Mouse (Mus musculus): ENCODE data around the gene Zc3h18. TPM values are rescaled to one million over a fixed set of nuclear protein-coding genes. Genes with fewer than 3 reads are reported as not detected.
A peak's percentile ranks its signal among the peaks of the same experiment; 100 is the strongest.

Zc3h18 gene
- polyA plus RNA-seq, 1 experiment from 2014 or later, result 37.0 TPM

GRCm38 (mm10) chr8:122423217-122423616 lies 46.8 kb downstream of the Zc3h18 start:
- Histone ChIP-seq H3K4me2 (ENCODE audit: low read length) (no peak overlapping the region), H3K27ac (ENCODE audit: low read depth) (no peak overlapping the region), H3K36me3 (ENCODE audit: control insufficient read depth, insufficient read depth, low read length) (peaks cover 13% of the 10 kb centered on the region), H3K9me3 (ENCODE audit: control insufficient read depth, low read length) (no peaks in the 10 kb centered on the region), H3K27me3 (replicated peaks; ENCODE audit: control insufficient read depth, insufficient read depth, low read length) (no peaks in the 10 kb centered on the region), H3K4me3 (ENCODE audit: low read depth, low read length) (no peak overlapping the region), H3K4me1 (replicated peaks; ENCODE audit: control insufficient read depth, insufficient read depth, low read length) (no peaks in the 10 kb centered on the region), H3K9ac (ENCODE audit: low read length) (no peak overlapping the region)
- DNase-seq (ENCODE audit: low spot score), result no peak
- no peak for ATAC-seq (replicated peaks; ENCODE audit: low FRiP score, low TSS enrichment, low read depth)
- WGBS, result 87% methylated on average over 24 of the region's 24 CpGs

GRCm38 (mm10) chr8:122423659-122424058 lies 47.2 kb downstream of the Zc3h18 start:
- Histone ChIP-seq H3K9ac (ENCODE audit: low read length) (no peak overlapping the region), H3K9me3 (ENCODE audit: control insufficient read depth, low read length) (no peaks in the 10 kb centered on the region), H3K4me1 (replicated peaks; ENCODE audit: control insufficient read depth, insufficient read depth, low read length) (no peaks in the 10 kb centered on the region), H3K4me3 (ENCODE audit: low read depth, low read length) (no peak overlapping the region), H3K27ac (ENCODE audit: low read depth) (no peak overlapping the region), H3K27me3 (replicated peaks; ENCODE audit: control insufficient read depth, insufficient read depth, low read length) (no peaks in the 10 kb centered on the region), H3K36me3 (ENCODE audit: control insufficient read depth, insufficient read depth, low read length) (peaks cover 10% of the 10 kb centered on the region), H3K4me2 (ENCODE audit: low read length) (no peak overlapping the region)
- WGBS, result 39% methylated on average over 5 of the region's 5 CpGs
- ATAC-seq (replicated peaks; ENCODE audit: low FRiP score, low TSS enrichment, low read depth) (no peak), DNase-seq (ENCODE audit: low spot score) (no peak)

GRCm38 (mm10) chr8:122426145-122426544 lies 49.7 kb downstream of the Zc3h18 start:
- 70% methylated on average over 9 of the region's 9 CpGs for WGBS
- no peaks in the 10 kb centered on the region for H3K27me3 ChIP-seq (replicated peaks; ENCODE audit: control insufficient read depth, insufficient read depth, low read length)
- H3K27ac ChIP-seq (ENCODE audit: low read depth), result no peak overlapping the region

GRCm38 (mm10) chr8:122427607-122428006 lies 51.2 kb downstream of the Zc3h18 start:
- no peaks in the 10 kb centered on the region for H3K9me3 ChIP-seq (ENCODE audit: control insufficient read depth, low read length)
- H3K36me3 ChIP-seq (ENCODE audit: control insufficient read depth, insufficient read depth, low read length), result peaks cover 10% of the 10 kb centered on the region
- peaks cover 15% of the 10 kb centered on the region for H3K4me1 ChIP-seq (replicated peaks; ENCODE audit: control insufficient read depth, insufficient read depth, low read length)
- H3K9ac ChIP-seq (ENCODE audit: low read length), result no peak overlapping the region
- no peak overlapping the region for H3K4me3 ChIP-seq (ENCODE audit: low read depth, low read length)
- no peak overlapping the region for H3K4me2 ChIP-seq (ENCODE audit: low read length)
- H3K27me3 ChIP-seq (replicated peaks; ENCODE audit: control insufficient read depth, insufficient read depth, low read length), result no peaks in the 10 kb centered on the region
- H3K27ac ChIP-seq (ENCODE audit: low read depth), result no peak overlapping the region
- no peak for DNase-seq (ENCODE audit: low spot score)
- WGBS, result 89% methylated on average over 7 of the region's 7 CpGs
- no peak for ATAC-seq (replicated peaks; ENCODE audit: low FRiP score, low TSS enrichment, low read depth)

More at GRCm38 (mm10) chr8:122426145-122426544, 49.7 kb downstream of the Zc3h18 start:
- no peak for DNase-seq (ENCODE audit: low spot score)
- Histone ChIP-seq H3K9me3 (ENCODE audit: control insufficient read depth, low read length) (no peaks in the 10 kb centered on the region), H3K36me3 (ENCODE audit: control insufficient read depth, insufficient read depth, low read length) (peaks cover 10% of the 10 kb centered on the region), H3K4me1 (replicated peaks; ENCODE audit: control insufficient read depth, insufficient read depth, low read length) (peaks cover 5% of the 10 kb centered on the region), H3K4me3 (ENCODE audit: low read depth, low read length) (no peak overlapping the region), H3K4me2 (ENCODE audit: low read length) (no peak overlapping the region), H3K9ac (ENCODE audit: low read length) (no peak overlapping the region)
- no peak for ATAC-seq (replicated peaks; ENCODE audit: low FRiP score, low TSS enrichment, low read depth)

- no peak overlapping the region for H3K4me3 ChIP-seq (ENCODE audit: low read depth, low read length)
- no peaks in the 10 kb centered on the region for H3K9me3 ChIP-seq (ENCODE audit: control insufficient read depth, low read length)
- no peak overlapping the region for H3K27ac ChIP-seq (ENCODE audit: low read depth)
- H3K36me3 ChIP-seq (ENCODE audit: control insufficient read depth, insufficient read depth, low read length), result peaks cover 10% of the 10 kb centered on the region
- no peak overlapping the region for H3K9ac ChIP-seq (ENCODE audit: low read length)
- no peak overlapping the region for H3K4me2 ChIP-seq (ENCODE audit: low read length)
- no peaks in the 10 kb centered on the region for H3K27me3 ChIP-seq (replicated peaks; ENCODE audit: control insufficient read depth, insufficient read depth, low read length)
- no peak for ATAC-seq (replicated peaks; ENCODE audit: low FRiP score, low TSS enrichment, low read depth)
- DNase-seq (ENCODE audit: low spot score), result no peak
- WGBS, result 87% methylated on average over 9 of the region's 9 CpGs
- H3K4me1 ChIP-seq (replicated peaks; ENCODE audit: control insufficient read depth, insufficient read depth, low read length), result peaks cover 18% of the 10 kb centered on the region
Observed at GRCm38 (mm10) chr8:122428163-122428562, 51.8 kb downstream of the Zc3h18 start.

- Histone ChIP-seq H3K4me1 (replicated peaks; ENCODE audit: control insufficient read depth, insufficient read depth, low read length) (peaks cover 18% of the 10 kb centered on the region), H3K27ac (ENCODE audit: low read depth) (no peak overlapping the region), H3K9me3 (ENCODE audit: control insufficient read depth, low read length) (no peaks in the 10 kb centered on the region), H3K27me3 (replicated peaks; ENCODE audit: control insufficient read depth, insufficient read depth, low read length) (no peaks in the 10 kb centered on the region), H3K36me3 (ENCODE audit: control insufficient read depth, insufficient read depth, low read length) (peaks cover 20% of the 10 kb centered on the region), H3K4me2 (ENCODE audit: low read length) (no peak overlapping the region), H3K4me3 (ENCODE audit: low read depth, low read length) (no peak overlapping the region), H3K9ac (ENCODE audit: low read length) (no peak overlapping the region)
- DNase-seq (ENCODE audit: low spot score) (no peak), ATAC-seq (replicated peaks; ENCODE audit: low FRiP score, low TSS enrichment, low read depth) (no peak)
- 86% methylated on average over 10 of the region's 10 CpGs for WGBS
Observed at GRCm38 (mm10) chr8:122430058-122430636, 53.7 kb downstream of the Zc3h18 start.

- Histone ChIP-seq H3K27ac (ENCODE audit: low read depth) (no peak overlapping the region), H3K4me2 (ENCODE audit: low read length) (no peak overlapping the region)
- no peak for DNase-seq (ENCODE audit: low spot score)
Observed at GRCm38 (mm10) chr8:122430646-122431045, 54.2 kb downstream of the Zc3h18 start.

GRCm38 (mm10) chr8:122431694-122432442 lies 55.5 kb downstream of the Zc3h18 start:
- WGBS, result 31% methylated on average over 18 of the region's 18 CpGs
- Histone ChIP-seq H3K36me3 (ENCODE audit: control insufficient read depth, insufficient read depth, low read length) (peaks cover 26% of the 10 kb centered on the region), H3K4me2 (ENCODE audit: low read length) (peak overlapping the region; percentile 75), H3K27ac (ENCODE audit: low read depth) (peak overlapping the region; percentile 76), H3K4me3 (ENCODE audit: low read depth, low read length) (peak overlapping the region; percentile 37), H3K9me3 (ENCODE audit: control insufficient read depth, low read length) (no peaks in the 10 kb centered on the region), H3K9ac (ENCODE audit: low read length) (peak overlapping the region; percentile 49), H3K27me3 (replicated peaks; ENCODE audit: control insufficient read depth, insufficient read depth, low read length) (no peaks in the 10 kb centered on the region), H3K4me1 (replicated peaks; ENCODE audit: control insufficient read depth, insufficient read depth, low read length) (peaks cover 18% of the 10 kb centered on the region)
- ATAC-seq (replicated peaks; ENCODE audit: low FRiP score, low TSS enrichment, low read depth) (peak; percentile 4; the same call in 1 of the 2 replicates), DNase-seq (ENCODE audit: low spot score) (peak; percentile 82)

More at GRCm38 (mm10) chr8:122430646-122431045, 54.2 kb downstream of the Zc3h18 start:
- Histone ChIP-seq H3K9me3 (ENCODE audit: control insufficient read depth, low read length) (no peaks in the 10 kb centered on the region), H3K4me3 (ENCODE audit: low read depth, low read length) (no peak overlapping the region), H3K36me3 (ENCODE audit: control insufficient read depth, insufficient read depth, low read length) (peaks cover 22% of the 10 kb centered on the region), H3K9ac (ENCODE audit: low read length) (no peak overlapping the region), H3K27me3 (replicated peaks; ENCODE audit: control insufficient read depth, insufficient read depth, low read length) (no peaks in the 10 kb centered on the region), H3K4me1 (replicated peaks; ENCODE audit: control insufficient read depth, insufficient read depth, low read length) (peaks cover 18% of the 10 kb centered on the region)
- WGBS, result 78% methylated on average over 3 of the region's 3 CpGs
- ATAC-seq (replicated peaks; ENCODE audit: low FRiP score, low TSS enrichment, low read depth), result no peak

All from intestine, embryonic 14.5 days (tissue).